Mouse (Mus musculus): ENCODE results near the gene Pcdh15. TPM values are rescaled to one million over a fixed set of nuclear protein-coding genes. Genes with fewer than 3 reads are reported as not detected.

The Pcdh15 gene
- polyA plus RNA-seq, 1 experiment from 2014 or later, result 0.78 TPM

DNA sequence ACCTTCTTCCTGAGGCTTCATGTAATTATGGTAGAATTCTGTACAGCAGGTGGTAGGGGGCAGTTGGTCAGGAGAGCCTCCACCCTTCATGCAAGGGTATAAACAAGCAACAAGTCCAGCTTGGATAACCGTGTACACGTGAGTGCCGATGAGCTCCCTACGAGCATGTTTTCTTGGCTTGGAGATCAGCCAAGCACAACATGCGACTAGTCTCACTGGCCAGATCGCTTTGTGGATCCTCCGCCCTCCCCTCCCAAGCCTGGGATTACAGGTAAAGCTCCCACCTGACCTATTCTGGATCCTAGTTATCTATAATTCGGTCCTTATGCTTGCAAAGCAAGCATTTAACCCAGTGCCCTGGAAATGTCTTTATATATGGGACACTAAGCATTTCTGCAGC is 202.8 kb downstream of the Pcdh15 start:
- no peak for ATAC-seq
- Histone ChIP-seq H3K4me2 (ENCODE audit: low read depth, low read length) (no peak overlapping the region), H3K36me3 (ENCODE audit: control insufficient read depth, insufficient read depth, low read length) (no peaks in the 10 kb centered on the region), H3K9ac (ENCODE audit: low read depth, low read length) (no peak overlapping the region), H3K27me3 (replicated peaks; ENCODE audit: control insufficient read depth, insufficient read depth, low read length) (no peaks in the 10 kb centered on the region), H3K27ac (ENCODE audit: low read length) (no peak overlapping the region), H3K9me3 (ENCODE audit: control insufficient read depth, low read length) (no peaks in the 10 kb centered on the region), H3K4me1 (ENCODE audit: control insufficient read depth, insufficient read depth, low read length) (no peaks in the 10 kb centered on the region), H3K4me3 (ENCODE audit: low read length) (no peak overlapping the region)
- WGBS, result 78% methylated on average over 8 of the region's 8 CpGs

DNA sequence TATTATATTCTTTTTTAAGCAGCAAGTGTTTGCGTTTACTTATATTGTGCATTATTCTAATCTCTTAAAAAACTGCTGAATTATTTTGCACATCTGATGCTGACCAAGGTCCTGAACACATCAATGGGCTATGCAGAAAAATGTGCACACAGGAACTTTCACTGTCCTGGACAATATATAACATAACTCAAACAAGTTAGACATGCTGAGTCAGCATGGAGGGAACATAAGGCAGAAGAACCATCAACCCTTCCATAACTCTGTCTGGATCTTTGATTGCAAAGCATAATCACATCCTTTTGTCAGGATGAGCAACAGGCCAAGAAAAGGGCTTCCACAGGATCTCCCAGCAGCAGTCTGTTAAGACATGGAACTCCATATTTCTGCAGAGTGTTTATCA is 207.5 kb downstream of the Pcdh15 start:
- Histone ChIP-seq H3K4me2 (ENCODE audit: low read depth, low read length) (no peak overlapping the region), H3K9me3 (ENCODE audit: control insufficient read depth, low read length) (no peaks in the 10 kb centered on the region), H3K27me3 (replicated peaks; ENCODE audit: control insufficient read depth, insufficient read depth, low read length) (no peaks in the 10 kb centered on the region), H3K36me3 (ENCODE audit: control insufficient read depth, insufficient read depth, low read length) (no peaks in the 10 kb centered on the region), H3K4me3 (ENCODE audit: low read length) (no peak overlapping the region), H3K4me1 (ENCODE audit: control insufficient read depth, insufficient read depth, low read length) (no peaks in the 10 kb centered on the region), H3K27ac (ENCODE audit: low read length) (no peak overlapping the region), H3K9ac (ENCODE audit: low read depth, low read length) (no peak overlapping the region)
- no peak for ATAC-seq
- WGBS, result 86% methylated on average over 1 of the region's 1 CpGs

DNA sequence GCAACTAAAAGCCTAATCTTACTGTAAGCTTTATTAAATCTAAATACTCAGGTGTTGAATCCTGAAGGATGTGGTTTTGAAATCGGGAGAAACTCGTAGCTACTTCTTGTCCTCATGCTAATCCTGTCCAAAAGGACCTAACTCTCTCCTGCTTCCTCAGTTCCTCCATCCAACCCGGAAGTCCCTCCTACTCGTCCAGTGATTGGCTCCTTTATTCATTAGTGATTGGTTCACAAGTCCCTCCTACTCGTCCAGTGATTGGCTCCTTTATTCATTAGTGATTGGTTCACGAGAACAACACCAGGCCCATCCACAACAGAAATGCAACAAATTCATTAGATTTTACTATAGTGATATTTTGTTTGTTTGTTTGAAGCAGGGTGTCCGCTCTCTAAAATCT is 227.7 kb downstream of the Pcdh15 start:
- no peak overlapping the region for H3K9ac ChIP-seq (ENCODE audit: low read depth, low read length)
- whole genome bisulfite sequencing, result 90% methylated on average over 7 of the region's 7 CpGs

DNA sequence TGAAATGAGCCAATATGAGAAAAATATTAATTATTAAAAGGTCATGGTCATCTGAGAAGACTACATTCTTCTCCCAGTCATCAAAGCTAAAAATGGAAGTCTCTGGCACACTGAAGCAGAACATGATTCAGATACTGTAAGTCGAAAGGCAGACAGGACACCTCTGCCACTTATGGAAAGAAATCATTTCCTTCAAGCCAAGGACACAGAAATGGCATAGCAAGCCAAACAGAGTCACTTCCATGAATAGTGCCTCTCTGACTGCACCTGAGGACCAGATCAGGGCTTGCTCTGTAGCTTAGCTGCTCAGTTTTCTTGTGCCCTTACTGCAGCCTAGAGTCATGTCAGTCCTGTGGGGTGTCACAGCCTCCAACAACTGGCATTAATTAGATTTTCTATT is 234.3 kb downstream of the Pcdh15 start:
- no peak overlapping the region for H3K9ac ChIP-seq (ENCODE audit: low read depth, low read length)

More for the DNA sequence above, 227.7 kb downstream of the Pcdh15 start:
- Histone ChIP-seq H3K36me3 (ENCODE audit: control insufficient read depth, insufficient read depth, low read length) (no peaks in the 10 kb centered on the region), H3K27me3 (replicated peaks; ENCODE audit: control insufficient read depth, insufficient read depth, low read length) (no peaks in the 10 kb centered on the region), H3K9me3 (ENCODE audit: control insufficient read depth, low read length) (no peaks in the 10 kb centered on the region), H3K4me1 (ENCODE audit: control insufficient read depth, insufficient read depth, low read length) (no peaks in the 10 kb centered on the region), H3K4me2 (ENCODE audit: low read depth, low read length) (no peak overlapping the region), H3K4me3 (ENCODE audit: low read length) (no peak overlapping the region), H3K27ac (ENCODE audit: low read length) (no peak overlapping the region)
- no peak for ATAC-seq

DNA sequence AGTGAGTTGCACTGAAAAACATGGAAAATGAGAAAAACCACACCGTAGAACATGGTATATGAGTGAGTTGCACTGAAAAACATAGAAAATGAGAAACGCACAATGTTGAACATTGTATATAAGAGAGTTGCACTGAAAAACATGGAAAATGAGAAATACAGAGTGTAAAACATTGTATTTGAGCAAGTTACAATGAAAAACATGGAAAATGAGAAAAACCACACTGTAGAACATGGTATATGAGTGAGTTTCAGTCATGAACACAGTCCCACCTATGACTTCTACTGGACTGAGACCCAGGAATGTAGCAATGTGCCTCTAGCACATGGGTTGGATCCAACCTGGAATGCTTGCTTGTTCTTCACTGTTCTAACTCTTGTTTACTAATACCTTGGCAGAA is 279.9 kb downstream of the Pcdh15 start:
- Histone ChIP-seq H3K9ac (ENCODE audit: low read depth, low read length) (no peak overlapping the region), H3K36me3 (ENCODE audit: control insufficient read depth, insufficient read depth, low read length) (no peaks in the 10 kb centered on the region), H3K4me3 (ENCODE audit: low read length) (no peak overlapping the region), H3K4me2 (ENCODE audit: low read depth, low read length) (no peak overlapping the region), H3K27me3 (replicated peaks; ENCODE audit: control insufficient read depth, insufficient read depth, low read length) (no peaks in the 10 kb centered on the region), H3K27ac (ENCODE audit: low read length) (no peak overlapping the region), H3K9me3 (ENCODE audit: control insufficient read depth, low read length) (no peaks in the 10 kb centered on the region), H3K4me1 (ENCODE audit: control insufficient read depth, insufficient read depth, low read length) (no peaks in the 10 kb centered on the region)
- WGBS, result 87% methylated on average over 2 of the region's 2 CpGs
- no peak for ATAC-seq

More for the DNA sequence above, 234.3 kb downstream of the Pcdh15 start:
- H3K4me1 ChIP-seq (ENCODE audit: control insufficient read depth, insufficient read depth, low read length), result no peaks in the 10 kb centered on the region
- no peak overlapping the region for H3K27ac ChIP-seq (ENCODE audit: low read length)
- H3K36me3 ChIP-seq (ENCODE audit: control insufficient read depth, insufficient read depth, low read length), result no peaks in the 10 kb centered on the region
- WGBS, result 85% methylated on average over 1 of the region's 1 CpGs
- no peak overlapping the region for H3K4me3 ChIP-seq (ENCODE audit: low read length)
- no peaks in the 10 kb centered on the region for H3K27me3 ChIP-seq (replicated peaks; ENCODE audit: control insufficient read depth, insufficient read depth, low read length)
- no peak overlapping the region for H3K4me2 ChIP-seq (ENCODE audit: low read depth, low read length)
- H3K9me3 ChIP-seq (ENCODE audit: control insufficient read depth, low read length), result no peaks in the 10 kb centered on the region
- no peak for ATAC-seq

DNA sequence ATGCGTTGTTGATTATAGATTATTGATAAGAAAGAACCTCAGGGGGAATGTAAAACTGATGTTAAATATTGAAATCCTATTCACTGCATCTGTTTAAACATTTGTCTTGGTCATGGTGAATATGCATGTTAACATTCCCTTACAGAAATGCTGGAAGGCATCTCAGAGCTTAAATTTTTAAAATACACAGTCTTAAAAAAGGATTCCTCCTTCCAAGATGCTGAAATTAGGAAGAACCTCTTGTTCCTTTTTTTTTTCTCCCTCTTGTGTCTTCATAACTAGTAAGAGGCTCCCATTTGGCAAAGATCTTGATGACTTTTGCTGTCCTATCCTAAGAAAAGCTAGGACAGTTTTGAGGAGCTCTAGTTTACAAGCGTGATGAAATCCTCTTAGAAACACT is 284.9 kb downstream of the Pcdh15 start:
- H3K4me3 ChIP-seq (ENCODE audit: low read length), result no peak overlapping the region
- H3K27ac ChIP-seq (ENCODE audit: low read length), result no peak overlapping the region
- H3K27me3 ChIP-seq (replicated peaks; ENCODE audit: control insufficient read depth, insufficient read depth, low read length), result no peaks in the 10 kb centered on the region
- WGBS, result 88% methylated on average over 2 of the region's 2 CpGs
- ATAC-seq, result no peak
- H3K9ac ChIP-seq (ENCODE audit: low read depth, low read length), result no peak overlapping the region
- H3K4me2 ChIP-seq (ENCODE audit: low read depth, low read length), result no peak overlapping the region
- no peaks in the 10 kb centered on the region for H3K4me1 ChIP-seq (ENCODE audit: control insufficient read depth, insufficient read depth, low read length)
- H3K36me3 ChIP-seq (ENCODE audit: control insufficient read depth, insufficient read depth, low read length), result no peaks in the 10 kb centered on the region
- no peaks in the 10 kb centered on the region for H3K9me3 ChIP-seq (ENCODE audit: control insufficient read depth, low read length)

DNA sequence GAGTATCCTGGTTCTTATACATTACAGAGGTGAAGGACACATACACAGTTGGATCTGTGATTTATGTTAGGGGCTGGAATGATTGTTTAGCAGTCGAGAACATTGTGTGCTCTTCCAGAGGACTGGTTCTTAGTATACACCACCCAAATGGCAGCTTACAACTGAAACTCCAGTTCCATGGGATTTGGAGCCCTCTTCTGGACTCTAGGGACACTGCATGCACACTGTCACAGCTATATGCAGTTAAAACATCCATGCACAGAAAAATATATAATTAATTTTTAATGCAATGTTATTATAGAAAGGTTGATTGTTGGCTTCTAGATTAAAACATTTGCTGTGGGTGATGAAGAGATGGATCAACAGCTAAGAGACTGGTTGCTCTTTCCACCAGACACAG is 301.3 kb downstream of the Pcdh15 start:
- ATAC-seq, result no peak

DNA sequence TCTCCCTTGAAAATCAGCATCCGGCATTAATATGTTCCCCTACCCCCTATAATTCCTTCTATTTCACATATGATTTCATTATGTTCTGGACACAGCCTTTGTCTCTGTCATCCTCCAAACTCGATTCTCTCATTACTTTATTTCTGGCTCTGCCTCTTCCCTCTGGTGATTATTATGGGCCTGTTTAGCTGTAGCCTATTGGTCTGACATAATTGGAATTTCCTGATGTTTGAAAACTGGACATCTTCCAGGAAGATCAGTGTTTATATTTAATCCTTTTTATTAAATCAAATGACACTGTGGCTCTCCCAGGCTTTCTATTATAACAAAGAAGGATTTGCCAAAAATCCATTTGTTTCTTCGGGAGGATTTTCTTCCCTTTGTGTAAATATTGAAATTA is 326.3 kb downstream of the Pcdh15 start:
- H3K4me2 ChIP-seq (ENCODE audit: low read depth, low read length), result no peak overlapping the region
- peak; percentile 52; the same call in 1 of the 2 replicates for ATAC-seq
- no peak overlapping the region for H3K27ac ChIP-seq (ENCODE audit: low read length)
- H3K4me3 ChIP-seq (ENCODE audit: low read length), result no peak overlapping the region
- H3K27me3 ChIP-seq (replicated peaks; ENCODE audit: control insufficient read depth, insufficient read depth, low read length), result no peaks in the 10 kb centered on the region
- H3K9ac ChIP-seq (ENCODE audit: low read depth, low read length), result no peak overlapping the region
- WGBS, result 43% methylated on average over 3 of the region's 3 CpGs
- H3K4me1 ChIP-seq (ENCODE audit: control insufficient read depth, insufficient read depth, low read length), result no peaks in the 10 kb centered on the region
- no peaks in the 10 kb centered on the region for H3K36me3 ChIP-seq (ENCODE audit: control insufficient read depth, insufficient read depth, low read length)
- H3K9me3 ChIP-seq (ENCODE audit: control insufficient read depth, low read length), result no peaks in the 10 kb centered on the region

More for the DNA sequence above, 301.3 kb downstream of the Pcdh15 start:
- H3K36me3 ChIP-seq (ENCODE audit: control insufficient read depth, insufficient read depth, low read length), result no peaks in the 10 kb centered on the region
- H3K4me2 ChIP-seq (ENCODE audit: low read depth, low read length), result no peak overlapping the region
- H3K9ac ChIP-seq (ENCODE audit: low read depth, low read length), result no peak overlapping the region
- WGBS, result 81% methylated on average over 1 of the region's 1 CpGs
- H3K27ac ChIP-seq (ENCODE audit: low read length), result no peak overlapping the region
- no peaks in the 10 kb centered on the region for H3K9me3 ChIP-seq (ENCODE audit: control insufficient read depth, low read length)
- no peak overlapping the region for H3K4me3 ChIP-seq (ENCODE audit: low read length)
- no peaks in the 10 kb centered on the region for H3K27me3 ChIP-seq (replicated peaks; ENCODE audit: control insufficient read depth, insufficient read depth, low read length)
- no peaks in the 10 kb centered on the region for H3K4me1 ChIP-seq (ENCODE audit: control insufficient read depth, insufficient read depth, low read length)

DNA sequence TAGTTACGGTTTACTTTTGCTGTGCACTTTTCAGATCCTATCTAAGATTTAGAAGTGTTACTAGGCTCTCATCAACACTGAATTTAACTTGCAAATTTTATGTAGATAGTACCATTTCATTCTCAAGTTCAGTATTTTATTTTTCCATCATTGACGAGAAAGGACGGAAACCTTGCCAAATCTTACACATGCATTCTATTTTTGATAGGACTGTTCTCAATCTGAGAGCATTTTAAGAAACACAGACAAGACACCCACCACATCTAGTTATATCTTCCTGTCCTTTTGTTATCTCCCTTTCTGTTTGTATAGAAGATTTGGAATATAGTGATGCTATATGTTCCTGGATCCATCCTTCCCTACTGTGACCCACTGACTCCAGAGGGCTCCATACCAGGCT is 332.2 kb downstream of the Pcdh15 start:
- 88% methylated on average over 3 of the region's 3 CpGs for WGBS
- H3K4me2 ChIP-seq (ENCODE audit: low read depth, low read length), result no peak overlapping the region
- no peaks in the 10 kb centered on the region for H3K9me3 ChIP-seq (ENCODE audit: control insufficient read depth, low read length)
- no peak overlapping the region for H3K4me3 ChIP-seq (ENCODE audit: low read length)
- H3K36me3 ChIP-seq (ENCODE audit: control insufficient read depth, insufficient read depth, low read length), result no peaks in the 10 kb centered on the region
- H3K27ac ChIP-seq (ENCODE audit: low read length), result no peak overlapping the region
- H3K4me1 ChIP-seq (ENCODE audit: control insufficient read depth, insufficient read depth, low read length), result no peaks in the 10 kb centered on the region
- H3K9ac ChIP-seq (ENCODE audit: low read depth, low read length), result no peak overlapping the region
- ATAC-seq, result no peak
- H3K27me3 ChIP-seq (replicated peaks; ENCODE audit: control insufficient read depth, insufficient read depth, low read length), result no peaks in the 10 kb centered on the region

DNA sequence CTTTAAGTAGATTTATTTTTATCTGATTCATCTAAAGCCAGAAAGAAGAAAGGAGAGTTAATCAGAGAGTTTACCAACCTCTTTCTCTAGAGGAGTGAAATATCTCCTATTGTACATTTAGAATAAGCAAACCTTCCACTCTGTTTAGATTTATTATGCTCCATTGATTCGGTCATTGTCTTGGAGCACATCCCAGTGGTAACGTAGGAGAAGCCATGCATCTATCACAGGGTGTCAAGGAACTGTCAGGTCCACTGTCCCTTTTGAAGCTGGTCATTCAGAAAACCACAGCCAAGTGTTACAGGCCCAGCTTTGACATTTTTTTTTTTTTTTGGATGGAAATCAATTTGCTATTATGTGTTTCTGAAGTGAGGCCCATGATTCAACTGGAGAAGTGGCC is 384.9 kb downstream of the Pcdh15 start:
- no peaks in the 10 kb centered on the region for H3K27me3 ChIP-seq (replicated peaks; ENCODE audit: control insufficient read depth, insufficient read depth, low read length)
- H3K36me3 ChIP-seq (ENCODE audit: control insufficient read depth, insufficient read depth, low read length), result no peaks in the 10 kb centered on the region
- H3K9ac ChIP-seq (ENCODE audit: low read depth, low read length), result no peak overlapping the region
- no peak overlapping the region for H3K4me3 ChIP-seq (ENCODE audit: low read length)
- no peaks in the 10 kb centered on the region for H3K4me1 ChIP-seq (ENCODE audit: control insufficient read depth, insufficient read depth, low read length)
- 45% methylated on average over 2 of the region's 2 CpGs for WGBS
- no peak overlapping the region for H3K27ac ChIP-seq (ENCODE audit: low read length)
- no peaks in the 10 kb centered on the region for H3K9me3 ChIP-seq (ENCODE audit: control insufficient read depth, low read length)
- ATAC-seq, result no peak
- H3K4me2 ChIP-seq (ENCODE audit: low read depth, low read length), result no peak overlapping the region

Data from intestine, embryonic 16.5 days (tissue).